ENCODE assay signal across 16 mouse cellular contexts in the genomic region with DNA sequence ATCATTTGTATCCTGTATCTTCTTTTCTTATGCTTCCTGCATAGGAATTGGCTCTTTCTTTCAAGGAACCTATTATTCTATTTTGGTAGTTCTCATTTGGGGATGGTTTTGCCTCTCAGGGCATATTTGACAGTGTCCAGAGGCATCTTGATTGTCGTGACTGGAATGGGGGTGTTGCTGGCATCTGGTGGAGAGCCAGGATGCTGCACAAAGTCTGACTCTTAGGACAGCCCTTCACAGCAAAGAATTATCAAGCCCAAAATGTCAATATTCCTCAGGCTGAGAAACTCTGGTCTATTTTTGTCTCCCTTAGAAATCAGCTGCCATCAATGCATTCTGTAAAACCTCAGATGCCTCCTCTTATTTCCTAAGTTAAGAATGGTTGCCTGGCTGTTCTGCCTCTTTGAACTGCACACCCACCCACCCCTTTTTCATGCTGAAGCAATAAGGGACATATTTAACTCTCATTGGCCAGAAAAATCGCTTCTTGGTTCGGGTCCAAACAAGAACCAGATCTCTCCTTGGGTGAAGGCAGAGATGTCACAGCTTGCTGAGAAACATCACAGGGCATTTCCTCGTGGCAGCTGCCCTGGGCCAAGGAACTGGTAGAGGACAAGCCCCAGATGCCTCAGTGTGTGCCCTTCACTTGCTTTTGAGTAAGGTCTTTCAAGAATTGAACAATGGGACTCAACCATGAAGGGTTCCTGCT.
A peak's percentile ranks its signal among the peaks of the same experiment; 100 is the strongest.
DNase-seq lines count a peak whose midpoint lies in the region; ATAC-seq and TF ChIP-seq lines count a peak whose summit lies in the region.
"Had no signal": no experiment of that assay in that cellular context is flagged by ENCODE, and none has a peak within 500 bp of the region (broad histone marks: within the 10 kb centered on the region; RNA-seq: fewer than 3 reads in every experiment).

No protein-coding gene starts in this region.

- peak; percentile 79 for DNase-seq in heart, adult 11 months
- DNase-seq in heart, adult 8-10 months (ENCODE audit: low spot score) = no peak
- peak; percentile 9 for DNase-seq in left cerebral cortex, postnatal 14 days (ENCODE audit: low spot score in 2 of 2)
- DNase-seq in left cerebral cortex, postnatal 4 days = no peak
- peak; percentile 77 for DNase-seq in lung, embryonic 14.5 days
- peak; percentile 64 for DNase-seq in lung, postnatal 36 days
- DNase-seq in urinary bladder, postnatal 36 days (ENCODE audit: low spot score in 2 of 2) = no peak
- DNase-seq: cerebellum, adult 11-12 months; heart, postnatal 14 days; kidney, adult 9 months; right cerebral cortex, adult 18-20 months had no signal

- TF ChIP-seq CTCF in lung, embryonic 14.5 days (IDR thresholded peaks at IDR 0.05; ENCODE audit: low read depth) = peak; percentile 28; the same call in 1 of the 2 replicates

- no peak overlapping the region for H3K9ac ChIP-seq in lung, embryonic 14.5 days
- H3K9ac ChIP-seq: limb, embryonic 13.5 days; liver, embryonic 15.5 days had no signal

- no peaks in the 10 kb centered on the region for H3K9me3 ChIP-seq in lung, embryonic 14.5 days (ENCODE audit: low read depth, low read length)
- H3K9me3 ChIP-seq: limb, embryonic 13.5 days; liver, embryonic 15.5 days; midbrain, embryonic 10.5 days had no signal

- no peak overlapping the region; the same call in 1 of the 2 replicates for H3K27ac ChIP-seq in lung, embryonic 14.5 days (ENCODE audit: low read depth)
- H3K27ac ChIP-seq: limb, embryonic 13.5 days; liver, embryonic 15.5 days; midbrain, embryonic 10.5 days had no signal

- intact Hi-C loops in left cerebral cortex, postnatal 14 days (cut with DNase I) = no loop called here
- intact Hi-C loops in left cerebral cortex, postnatal 4 days (cut with DNase I) = no loop called here

- H3K27me3 ChIP-seq in lung, embryonic 14.5 days (ENCODE audit: insufficient read depth, low read length) = no peaks in the 10 kb centered on the region
- H3K27me3 ChIP-seq: liver, embryonic 15.5 days had no signal

- H3K36me3 ChIP-seq in lung, embryonic 14.5 days (ENCODE audit: insufficient read depth) = no peaks in the 10 kb centered on the region
- H3K36me3 ChIP-seq: limb, embryonic 13.5 days; liver, embryonic 15.5 days; midbrain, embryonic 10.5 days had no signal

- no peak overlapping the region for H3K4me3 ChIP-seq in lung, embryonic 14.5 days (ENCODE audit: low read depth, low read length)
- H3K4me3 ChIP-seq: limb, embryonic 13.5 days; liver, embryonic 15.5 days; midbrain, embryonic 10.5 days had no signal

- ATAC-seq in lung, embryonic 14.5 days (ENCODE audit: insufficient read depth) = peak; percentile 74
- ATAC-seq: forebrain, embryonic 14.5 days; hindbrain, embryonic 16.5 days had no signal

- H3K4me1 ChIP-seq in lung, embryonic 14.5 days (ENCODE audit: insufficient read depth) = no peaks in the 10 kb centered on the region; the same call in 1 of the 2 replicates
- H3K4me1 ChIP-seq: liver, embryonic 15.5 days; midbrain, embryonic 10.5 days had no signal

- no peak overlapping the region for H3K4me2 ChIP-seq in lung, embryonic 14.5 days
- H3K4me2 ChIP-seq: limb, embryonic 13.5 days; liver, embryonic 15.5 days had no signal

- 57% methylated on average over 4 of the region's 4 CpGs for WGBS in lung, embryonic 14.5 days

Comparison
In these comparisons a context has a peak if more than half of its experiments do, and no peak if none do; other contexts are left out.
1. DNase-seq: peak in heart, adult 11 months (single experiment), left cerebral cortex, postnatal 14 days (2 of 2), lung, embryonic 14.5 days (single experiment) and lung, postnatal 36 days (single experiment); none in heart, adult 8-10 months (single experiment), left cerebral cortex, postnatal 4 days (single experiment) and urinary bladder, postnatal 36 days (0 of 2).